Mouse (Mus musculus): ENCODE data around the gene Fignl2. TPM values are rescaled to one million over a fixed set of nuclear protein-coding genes. Genes with fewer than 3 reads are reported as not detected.
"Not testable (repeated sequence)": the region's sequence is repeated elsewhere in the genome, so short reads cannot be mapped to it uniquely, and the experiment has no call there.

Gene Fignl2
- 0.04 TPM in 2 replicates for polyA plus RNA-seq (2015; fragmentation: Nextera tagmentation; extraction: Ambion mirVana)

GRCm38 (mm10) chr15:101077813-101078730 is at the start of gene Fignl2:
TSS of gene Fignl2 (minus strand) at chr15:101078567.
- no peak for DNase-seq (ENCODE audit: low spot score)

DNA sequence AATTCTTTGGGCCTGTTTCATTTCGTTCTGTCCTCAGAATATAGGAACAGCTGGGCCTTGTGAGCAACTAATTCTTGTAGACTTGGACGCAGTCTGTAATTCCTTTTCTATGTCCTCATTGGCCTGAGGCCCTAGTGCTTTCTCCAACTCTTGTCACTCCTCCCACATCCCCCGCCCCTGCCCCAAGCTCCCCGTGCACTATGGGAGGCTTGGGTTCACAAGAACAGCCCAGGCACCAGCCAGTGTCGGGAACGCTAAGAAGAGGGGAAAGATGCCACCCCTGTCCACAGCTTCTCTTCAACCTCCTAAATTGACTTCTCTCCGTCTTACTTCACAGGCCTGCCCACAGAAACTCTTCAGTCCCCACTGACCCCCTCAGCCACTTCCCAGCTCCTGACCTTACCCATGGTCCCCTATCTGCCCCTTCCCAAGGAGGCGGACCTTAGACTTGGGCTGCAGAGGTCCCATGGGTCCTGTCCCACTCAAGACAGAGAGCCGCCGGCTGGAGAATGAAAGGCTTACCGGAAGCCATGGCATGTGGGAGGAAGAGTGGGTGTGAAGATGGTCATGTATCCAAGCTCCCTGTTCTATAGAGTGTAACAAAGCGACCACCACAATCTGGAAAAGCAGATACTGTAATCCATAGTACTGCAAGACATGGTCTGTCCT is 48.6 kb upstream of the Fignl2 start:
- DNase-seq (ENCODE audit: low spot score) = no peak

DNA sequence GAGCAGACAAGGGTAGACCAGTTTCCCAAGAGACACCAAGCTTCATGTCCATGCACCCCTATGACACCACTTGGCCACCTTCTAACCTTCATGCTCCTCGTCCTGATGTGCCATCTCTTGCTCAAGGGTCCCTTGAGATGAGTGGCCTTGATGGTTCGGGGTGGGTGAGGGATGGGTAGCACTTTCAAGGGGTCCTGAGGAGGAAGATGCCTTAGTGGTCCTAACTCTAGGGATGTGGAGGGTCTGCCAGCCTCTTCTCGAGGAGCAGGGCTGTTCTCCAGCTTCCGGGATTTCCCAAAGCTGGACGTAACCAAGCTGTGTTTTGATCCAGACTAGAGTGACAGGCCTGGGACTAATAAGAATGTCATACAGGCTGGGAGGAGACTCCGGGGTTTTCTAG is 47.2 kb upstream of the Fignl2 start:
- DNase-seq (ENCODE audit: low spot score) = no peak

- DNase-seq (ENCODE audit: low spot score) = no peak
These were observed 44.8 kb upstream of the Fignl2 start for GRCm38 (mm10) chr15:101123202-101123601.

- no peak for DNase-seq (ENCODE audit: low spot score)
These were observed 43.9 kb upstream of the Fignl2 start for GRCm38 (mm10) chr15:101122290-101122589.

DNA sequence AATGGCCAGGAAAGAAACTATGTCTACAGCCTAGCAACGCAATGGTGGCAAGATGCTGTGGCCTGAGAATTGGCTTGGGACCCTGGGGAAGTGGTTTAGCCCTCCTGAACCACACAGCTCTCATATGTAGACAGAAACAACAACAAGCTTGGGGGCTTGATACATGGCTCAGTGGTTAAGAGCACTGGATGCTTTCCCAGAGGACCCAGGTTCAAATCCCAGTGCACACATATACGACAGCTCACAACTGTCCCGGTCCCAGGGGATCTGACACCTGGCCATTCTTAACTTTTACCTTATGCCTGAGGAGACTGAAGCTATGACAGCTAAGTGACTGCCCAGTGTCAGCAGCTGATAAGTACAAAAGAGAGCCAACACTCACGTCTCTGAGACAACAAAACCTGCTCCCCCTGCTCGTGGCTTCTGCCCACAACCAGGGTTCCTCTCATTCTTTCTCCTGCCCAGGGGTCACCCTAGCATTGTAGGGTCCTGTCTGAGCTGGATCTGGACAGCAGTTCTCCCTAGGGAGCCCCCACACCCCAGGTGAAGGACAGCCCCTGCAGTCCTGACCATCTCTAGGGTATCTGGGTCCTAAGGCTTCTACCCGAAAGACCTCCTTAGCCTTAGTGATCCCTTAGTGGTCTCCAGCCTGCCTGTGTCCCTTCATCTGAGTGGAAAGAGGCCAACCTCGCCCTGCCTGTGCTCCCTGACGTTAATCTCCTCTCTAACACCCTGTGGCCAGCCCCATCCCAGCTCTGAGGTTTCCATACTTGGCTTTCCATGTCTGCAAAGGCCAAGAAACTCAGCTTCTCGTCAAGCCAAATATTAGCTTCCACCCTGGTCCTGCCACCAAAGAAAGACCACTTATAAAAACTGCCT is 43.3 kb upstream of the Fignl2 start:
- no peak for DNase-seq (ENCODE audit: low spot score)

DNA sequence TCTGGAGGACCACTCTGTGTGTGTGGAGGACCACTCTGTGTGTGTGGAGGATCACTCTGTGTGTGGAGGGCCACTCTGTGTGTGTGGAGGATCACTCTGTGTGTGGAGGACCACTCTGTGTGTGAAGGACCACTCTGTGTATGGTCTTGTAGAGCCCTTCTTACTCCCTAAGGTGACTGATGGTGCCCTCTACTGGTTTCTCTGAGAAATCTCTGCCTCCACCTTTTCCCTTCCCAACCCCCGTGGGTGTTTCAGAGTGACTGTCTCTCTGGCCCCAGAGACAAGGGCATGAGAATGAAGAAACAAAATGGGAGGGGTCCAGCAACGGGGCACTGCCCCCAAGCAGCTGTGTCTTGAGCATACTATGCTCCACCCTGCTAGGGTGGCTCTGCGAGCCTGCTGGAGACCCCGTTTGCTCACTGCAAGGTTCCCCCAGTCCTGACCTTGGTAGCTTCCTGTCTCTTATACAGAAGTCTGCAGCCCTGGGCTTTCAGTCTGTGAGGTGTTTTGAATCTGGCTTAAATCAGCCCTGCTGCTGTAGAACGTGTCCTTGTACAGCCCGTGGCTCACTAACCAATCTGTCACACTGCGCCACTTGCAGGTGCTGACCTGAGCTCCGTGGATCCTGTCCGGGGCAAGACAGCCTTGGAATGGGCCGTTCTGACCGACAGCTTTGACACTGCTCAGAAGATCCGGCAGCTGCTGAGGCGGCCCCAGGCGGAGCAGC is 40.2 kb upstream of the Fignl2 start:
- no peak for DNase-seq (ENCODE audit: low spot score)

DNA sequence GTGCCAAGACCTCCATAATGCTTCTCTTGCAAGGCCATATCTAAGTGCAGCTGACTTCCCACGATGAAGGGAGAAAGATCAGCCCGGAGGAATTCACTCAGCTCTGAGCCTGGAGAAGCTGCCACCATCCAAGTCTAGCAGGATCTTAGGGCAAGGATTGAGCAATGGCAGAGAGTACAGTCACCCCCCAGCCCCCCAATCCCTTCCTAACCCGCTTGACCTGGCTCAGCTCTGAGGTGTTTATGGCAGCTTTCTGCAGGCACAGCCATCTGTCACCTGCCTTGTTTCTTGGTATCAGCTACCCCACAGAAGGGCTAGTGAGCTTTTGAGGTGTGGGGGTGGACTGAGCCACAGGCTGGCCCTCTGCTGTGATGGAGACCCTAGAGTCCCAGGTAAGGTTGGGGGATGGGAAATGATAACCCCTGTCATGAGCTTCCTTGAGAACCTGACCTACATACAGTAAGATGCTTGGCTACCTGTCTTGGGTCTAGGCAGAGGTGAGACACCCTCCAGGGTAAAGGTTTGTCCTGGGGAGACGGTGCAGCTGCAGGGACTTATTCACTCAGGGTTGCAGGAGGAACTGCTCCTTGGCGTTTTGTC is 37.2 kb upstream of the Fignl2 start, which contains the start of gene Ankrd33:
Ankrd33 (plus strand) TSS at position 245 of the 600 bp plus-strand sequence.
- no peak for DNase-seq (ENCODE audit: low spot score)

DNA sequence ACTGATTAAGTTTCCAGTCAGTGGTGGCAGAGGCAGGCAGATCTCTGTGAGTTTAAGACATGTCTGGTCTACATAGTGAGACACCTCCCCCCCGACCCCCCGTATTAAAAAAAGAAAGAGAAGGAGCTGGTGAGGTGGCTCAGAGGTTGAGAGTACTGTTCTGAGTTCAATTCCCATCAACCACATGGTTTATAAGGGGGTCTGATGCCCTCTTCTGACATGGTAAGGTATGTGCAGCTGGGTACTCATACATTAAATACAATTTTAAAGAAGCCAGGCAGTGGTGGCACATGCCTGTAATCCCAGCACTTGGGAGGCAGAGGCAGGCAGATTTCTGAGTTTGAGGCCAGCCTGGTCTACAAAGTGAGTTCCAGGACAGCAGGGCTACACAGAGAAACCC is 35.4 kb upstream of the Fignl2 start:
- not testable (repeated sequence) for DNase-seq (ENCODE audit: low spot score)

DNA sequence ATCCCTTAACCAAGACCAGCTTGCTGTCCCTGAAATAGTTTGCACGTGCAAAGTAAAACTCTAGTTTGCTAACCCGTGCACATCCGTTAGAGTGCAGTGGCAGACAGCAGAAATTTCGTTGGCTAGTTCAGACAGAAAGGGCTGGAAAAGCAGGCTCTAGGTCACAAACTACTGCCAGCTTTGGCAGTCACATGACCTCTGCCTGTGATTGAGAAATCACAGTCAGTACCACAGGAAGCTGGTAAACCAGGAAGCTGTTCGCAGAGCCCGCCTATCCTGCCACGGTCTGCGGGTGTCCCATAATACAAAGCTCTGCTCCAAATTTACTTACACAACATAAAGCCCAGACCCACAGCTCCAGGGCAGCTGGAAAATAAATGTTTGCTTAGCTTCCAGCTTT is 34.8 kb upstream of the Fignl2 start:
- no peak for DNase-seq (ENCODE audit: low spot score)

GRCm38 (mm10) chr15:101107906-101108671 is 29.7 kb upstream of the Fignl2 start:
- DNase-seq (ENCODE audit: low spot score) = no peak

DNA sequence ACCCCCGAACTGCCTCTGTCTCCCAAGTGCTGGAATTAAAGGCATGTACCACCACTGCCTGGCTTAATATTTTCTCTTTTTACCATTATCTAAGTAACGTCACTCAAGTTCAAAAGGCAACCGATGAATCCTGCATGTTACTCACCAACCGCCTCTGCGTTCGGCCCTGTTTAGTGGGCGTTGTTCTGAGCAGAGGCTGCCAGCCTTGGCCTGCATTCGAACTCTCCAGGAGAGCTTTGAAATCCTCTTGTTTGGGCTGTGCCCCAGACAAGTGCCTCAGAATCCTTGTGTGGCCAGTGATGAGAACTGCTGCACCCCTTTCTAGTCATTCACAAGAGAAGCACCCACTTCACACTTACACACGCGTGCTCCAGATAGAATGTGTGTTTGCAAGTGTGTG is 27.6 kb upstream of the Fignl2 start:
- DNase-seq (ENCODE audit: low spot score) = no peak

- DNase-seq (ENCODE audit: low spot score) = peak; percentile 65
These were observed 27.2 kb upstream of the Fignl2 start for GRCm38 (mm10) chr15:101105496-101105994.

- no peak for DNase-seq (ENCODE audit: low spot score)
These were observed 25.4 kb upstream of the Fignl2 start for GRCm38 (mm10) chr15:101103605-101104304.

GRCm38 (mm10) chr15:101100996-101101395 is 22.6 kb upstream of the Fignl2 start:
- DNase-seq (ENCODE audit: low spot score) = no peak

DNA sequence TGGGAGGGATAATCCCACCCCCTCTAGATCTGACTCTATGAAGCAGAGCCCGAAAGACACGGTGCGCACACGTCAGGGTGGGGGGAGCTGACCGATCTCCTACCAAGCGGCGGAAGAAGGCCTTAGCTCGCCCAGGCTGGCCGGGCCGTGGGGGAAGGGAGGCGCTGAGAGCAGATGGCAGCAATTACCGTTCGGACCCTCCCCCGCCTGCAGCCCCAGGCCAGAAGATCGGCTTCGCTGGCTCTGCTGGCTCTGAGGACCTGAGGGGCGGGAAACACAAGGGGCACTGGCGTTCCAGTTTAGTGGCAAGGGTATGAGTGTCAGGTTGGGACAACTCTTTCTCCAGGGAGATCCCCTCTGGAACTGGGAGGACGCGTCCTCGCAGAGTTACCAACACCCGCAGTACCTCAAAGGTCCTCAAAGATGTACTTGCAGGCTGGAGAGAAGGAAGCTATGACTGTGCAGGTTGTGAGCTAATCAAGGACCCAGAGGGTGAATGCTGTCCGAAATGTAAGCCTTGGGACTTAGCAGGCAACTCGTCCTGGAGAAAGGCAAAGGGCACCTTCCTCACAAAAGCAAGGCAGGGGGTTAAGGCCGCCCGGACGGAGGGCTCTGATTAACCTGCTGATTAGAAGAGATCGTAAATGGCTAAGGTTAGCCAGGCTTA is 19.8 kb upstream of the Fignl2 start:
- DNase-seq (ENCODE audit: low spot score) = no peak

- DNase-seq (ENCODE audit: low spot score) = no peak
These were observed 17.0 kb upstream of the Fignl2 start for GRCm38 (mm10) chr15:101095392-101095791.

DNA sequence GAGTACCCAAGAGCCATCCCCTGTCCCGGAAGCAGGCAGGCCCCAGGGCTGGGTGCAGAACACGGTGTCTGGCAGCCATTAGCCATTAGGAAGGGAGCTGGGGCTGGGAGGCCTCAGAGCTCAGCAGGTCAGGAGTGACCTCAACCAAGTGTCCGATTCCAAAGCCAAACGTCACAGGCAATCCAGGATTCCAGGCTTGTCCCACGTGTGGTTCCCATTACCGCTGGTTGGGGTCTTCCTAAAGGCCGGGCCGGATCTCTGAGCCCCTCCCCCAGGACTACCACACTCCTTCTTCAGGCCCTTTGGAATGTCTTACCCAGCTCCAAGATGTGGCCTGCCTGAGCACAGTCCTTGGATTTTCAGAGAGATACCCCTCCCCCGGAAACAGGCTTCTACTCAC is 16.6 kb upstream of the Fignl2 start:
- DNase-seq (ENCODE audit: low spot score) = no peak
